12 mouse cellular contexts compared by ENCODE assay signal in genomic region chr4:108320627-108321380, GRCm38 (mm10). TPM values are rescaled to one million over a fixed set of nuclear protein-coding genes. Genes with fewer than 3 reads are reported as not detected.
DNase-seq lines count a peak whose midpoint lies in the region; ATAC-seq and TF ChIP-seq lines count a peak whose summit lies in the region.
"Had no signal": no experiment of that assay in that cellular context is flagged by ENCODE, and none has a peak within 500 bp of the region (broad histone marks: within the 10 kb centered on the region; RNA-seq: fewer than 3 reads in every experiment).

No protein-coding gene starts in this region.

- 58% methylated on average over 7 of the region's 7 CpGs for whole genome bisulfite sequencing in heart, postnatal 0 days

- no peak overlapping the region for H3K9ac ChIP-seq in heart, postnatal 0 days (replicated peaks; ENCODE audit: low read depth, low read length)
- H3K9ac ChIP-seq: liver, embryonic 15.5 days had no signal

- no peak overlapping the region for H3K4me3 ChIP-seq in heart, postnatal 0 days (ENCODE audit: low read depth, low read length)
- H3K4me3 ChIP-seq: liver, embryonic 15.5 days had no signal

- H3K9me3 ChIP-seq in heart, postnatal 0 days (replicated peaks; ENCODE audit: control insufficient read depth, low read length) = no peaks in the 10 kb centered on the region
- H3K9me3 ChIP-seq: liver, embryonic 15.5 days had no signal

- no peaks in the 10 kb centered on the region for H3K27me3 ChIP-seq in heart, postnatal 0 days (ENCODE audit: control insufficient read depth, insufficient read depth, low read length)
- H3K27me3 ChIP-seq: liver, embryonic 15.5 days had no signal

- no peaks in the 10 kb centered on the region for H3K36me3 ChIP-seq in heart, postnatal 0 days (replicated peaks; ENCODE audit: control insufficient read depth, insufficient read depth, low read length)
- H3K36me3 ChIP-seq: liver, embryonic 15.5 days had no signal

- ATAC-seq in heart, postnatal 0 days (ENCODE audit: insufficient read depth, low read depth) = peak; percentile 37; the same call in 1 of the 2 replicates
- ATAC-seq: intestine, postnatal 0 days had no signal

- H3K4me2 ChIP-seq in heart, postnatal 0 days (ENCODE audit: low read depth, low read length) = no peak overlapping the region
- H3K4me2 ChIP-seq: liver, embryonic 15.5 days had no signal

- no peak for DNase-seq in heart, postnatal 0 days (ENCODE audit: low spot score)
- DNase-seq in heart, postnatal 36 days = no peak
- DNase-seq in 3134 (ENCODE audit: extremely low read depth, insufficient read length, low spot score) = peak; percentile 10
- DNase-seq in Muller cell, postnatal 12 days (ENCODE audit: inconsistent ontology term) = peak; percentile 4
- peak; percentile 22 for DNase-seq in kidney, postnatal 10 days
- DNase-seq in left cerebral cortex, adult 11 months (ENCODE audit: low spot score) = no peak
- DNase-seq in gastrocnemius, postnatal 4 days (ENCODE audit: low spot score in 2 of 2) = no peak
- DNase-seq: heart, adult 11 months; left cerebral cortex, postnatal 4 days; thymus, postnatal 25 days had no signal

- H3K4me1 ChIP-seq in heart, postnatal 0 days (ENCODE audit: control insufficient read depth, insufficient read depth) = no peaks in the 10 kb centered on the region; the same call in 1 of the 2 replicates

- no peak for TF ChIP-seq CTCF in heart, postnatal 0 days (IDR thresholded peaks at IDR 0.05; ENCODE audit: low read depth)

- no peak for TF ChIP-seq EP300 in heart, postnatal 0 days (IDR thresholded peaks at IDR 0.05; ENCODE audit: low read depth)

- no peak overlapping the region for H3K27ac ChIP-seq in heart, postnatal 0 days (ENCODE audit: low read depth)
- H3K27ac ChIP-seq: liver, embryonic 15.5 days had no signal

- intact Hi-C loops in heart, postnatal 36 days (cut with DNase I) = loop anchor here (10.0 kb wide), 1 partner anchor 426 kb away; no protein-coding TSS in a partner anchor

RNA-seq across cellular contexts. Expression of gene Coa7, which starts 7.1 kb away (rescaled TPM):
- total RNA-seq in heart, postnatal 0 days (2014; rRNA removed; ENCODE audit: low replicate concordance) = 26.0 and 41.8 TPM in 2 replicates
- polyA plus RNA-seq in heart, postnatal 0 days (2015; fragmentation: Nextera tagmentation; extraction: Ambion mirVana) = 61.7 and 63.8 TPM in 2 replicates
- total RNA-seq in heart, postnatal 36 days (2021) = 10 to 100 TPM; 31.8 to 38.1 TPM
- total RNA-seq in gastrocnemius, postnatal 4 days (2021) = 10 to 100 TPM; 23.1 to 31.3 TPM

RNA-seq across cellular contexts. Expression of gene Zyg11b, which starts 19.9 kb away (rescaled TPM):
- 25.2 and 30.3 TPM in 2 replicates for total RNA-seq in heart, postnatal 0 days (2014; rRNA removed; ENCODE audit: low replicate concordance)
- 5.6 and 6.5 TPM in 2 replicates for polyA plus RNA-seq in heart, postnatal 0 days (2015; fragmentation: Nextera tagmentation; extraction: Ambion mirVana)
- total RNA-seq in heart, postnatal 36 days (2021) = 10 to 100 TPM; 37.8 to 39.9 TPM
- total RNA-seq in gastrocnemius, postnatal 4 days (2021) = 10 to 100 TPM; 23.8 to 27.8 TPM

Comparison
In these comparisons a context has a peak if more than half of its experiments do, and no peak if none do; other contexts are left out.
1. DNase-seq: peak in 3134 (single experiment), Muller cell, postnatal 12 days (single experiment) and kidney, postnatal 10 days (single experiment); none in heart, postnatal 0 days (single experiment), heart, postnatal 36 days (0 of 2), left cerebral cortex, adult 11 months (single experiment) and gastrocnemius, postnatal 4 days (0 of 2).